Mouse (Mus musculus): ENCODE data around the gene 5730507C01Rik.
"Not testable (repeated sequence)": the region's sequence is repeated elsewhere in the genome, so short reads cannot be mapped to it uniquely, and the experiment has no call there.

The 5730507C01Rik gene
- long read RNA-seq, experiment 1, partial matches to known transcripts, result 0 of 1 reads
- long read RNA-seq, experiment 1, other reads (novel, unspliced or antisense), result 0 of 1 reads
- long read RNA-seq, experiment 2, result 0 reads

DNA sequence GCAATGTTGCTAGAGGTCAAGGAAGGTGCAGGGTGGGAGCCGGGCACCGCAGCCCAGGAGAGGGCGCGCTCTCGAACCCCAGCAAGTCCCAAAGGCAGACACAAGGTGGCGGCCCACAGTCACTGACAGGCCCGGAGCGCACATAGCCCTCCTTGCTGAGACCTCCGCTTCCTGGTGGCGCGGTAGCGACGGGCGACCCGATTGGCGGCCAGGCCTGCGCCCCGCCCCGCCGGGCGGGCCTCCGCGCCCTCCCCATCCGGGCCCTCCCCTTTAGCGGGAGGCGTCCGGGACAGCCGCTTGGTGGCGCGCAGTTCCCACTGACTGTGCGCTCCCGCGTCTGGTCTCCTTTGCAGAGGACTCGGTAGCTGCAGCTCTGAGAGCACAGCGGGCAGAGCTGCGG is at the start of gene 5730507C01Rik:
TSS of gene 5730507C01Rik (plus strand) at position 340 of the 400 bp plus-strand sequence.
- intact Hi-C loops (cut with DNase I), result no loop called here

DNA sequence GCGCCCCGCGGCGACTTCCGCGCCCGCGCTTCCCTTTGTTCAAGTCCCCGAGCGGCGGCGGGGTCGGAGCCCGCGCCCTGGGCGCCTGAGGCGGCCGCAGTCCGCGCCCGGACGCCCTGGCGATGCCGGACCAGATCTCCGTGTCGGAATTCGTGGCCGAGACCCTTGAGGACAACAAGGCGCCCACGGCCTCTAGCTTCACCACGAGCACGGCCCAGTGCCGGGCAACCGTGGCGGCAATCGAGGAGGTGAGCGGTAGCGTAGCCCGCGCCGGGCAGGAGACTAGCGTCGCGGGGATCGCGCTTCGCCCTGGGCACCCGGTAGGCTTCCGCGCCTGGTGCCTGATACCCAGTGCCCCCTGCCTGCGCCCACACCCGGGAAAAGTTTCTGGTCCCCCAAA is 306 bp downstream of the 5730507C01Rik start:
- intact Hi-C loops (cut with DNase I), result not testable (repeated sequence)

- intact Hi-C loops (cut with DNase I), result not testable (repeated sequence)
Observed at GRCm38 (mm10) chr12:18515077-18515476, 767 bp downstream of the 5730507C01Rik start.

Data from adrenal gland (tissue).